Mouse (Mus musculus) brain, embryonic 14.5 days (tissue): ENCODE data around the gene Fam187a.

Experiments used
- CTCF ChIP-seq: fragments of 200-500 bp; IDR thresholded peaks from 2 replicates; pipeline ENCODE4 v1.5.1; 2012; ENCODE audit warnings: inconsistent platforms, mild to moderate bottlenecking, moderate library complexity, borderline replicate concordance; ENCODE audit not compliant: insufficient read depth, insufficient read length; ENCODE audit errors: extremely low read depth
- POLR2A ChIP-seq: fragments of 200-500 bp; IDR thresholded peaks from 2 replicates; pipeline ENCODE4 v1.6.1; 2012; ENCODE audit warnings: mild to moderate bottlenecking, inconsistent platforms, borderline replicate concordance; ENCODE audit not compliant: poor library complexity, insufficient read depth, insufficient read length, severe bottlenecking; ENCODE audit errors: extremely low read depth

DNA sequence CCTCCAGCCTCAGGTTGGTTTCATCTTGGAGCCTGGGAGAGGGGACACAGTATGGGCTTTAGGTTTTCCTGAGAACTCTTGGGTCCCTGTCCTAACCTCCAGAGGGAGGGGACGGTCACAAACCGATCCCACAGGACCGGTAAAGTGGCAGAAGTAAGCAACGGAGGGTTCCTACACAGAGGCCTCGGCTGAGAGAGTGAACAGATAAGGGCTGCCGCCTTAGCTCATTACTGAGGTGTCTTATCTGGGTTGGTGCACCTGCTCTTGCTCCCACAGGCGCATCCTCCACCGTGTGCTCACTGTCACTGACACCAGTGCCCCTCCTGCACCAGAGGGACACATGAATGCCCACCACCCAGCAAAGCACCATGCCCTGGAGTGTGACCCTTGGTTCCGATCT is 10.8 kb downstream of the Fam187a start:
- no peak for TF ChIP-seq POLR2A
- no peak for TF ChIP-seq CTCF
